Mouse (Mus musculus) erythroblast, embryonic 14.5 days (primary cell): ENCODE results near the gene Gpa33. TPM values are rescaled to one million over a fixed set of nuclear protein-coding genes. Genes with fewer than 3 reads are reported as not detected.

Source experiments
- H3K27me3 ChIP-seq: 2 replicates; pipeline ENCODE4 v1.6.1; 2012; ENCODE audit warnings: inconsistent platforms; ENCODE audit not compliant: control insufficient read depth
- H3K36me3 ChIP-seq: 2 replicates; pipeline ENCODE4 v1.6.1; 2012; ENCODE audit warnings: mild to moderate bottlenecking, inconsistent platforms; ENCODE audit not compliant: control insufficient read depth
- H3K4me1 ChIP-seq: 2 replicates; pipeline ENCODE4 v1.6.1; 2012; ENCODE audit warnings: inconsistent platforms; ENCODE audit not compliant: control insufficient read depth
- H3K4me3 ChIP-seq: replicated peaks from 2 replicates; pipeline ENCODE3; 2012; ENCODE audit warnings: moderate library complexity, mild to moderate bottlenecking, inconsistent platforms
- H3K9me3 ChIP-seq: 2 replicates; pipeline ENCODE4 v1.6.1; 2012; ENCODE audit warnings: low read length, inconsistent platforms, mixed read lengths; ENCODE audit not compliant: control insufficient read depth
- GATA1 ChIP-seq: IDR thresholded peaks from 2 replicates; pipeline ENCODE4 v1.6.1; 2012; ENCODE audit warnings: low read length, inconsistent platforms, mixed read lengths
- TAL1 ChIP-seq: IDR thresholded peaks from 3 replicates; pipeline ENCODE4 v1.6.1; 2012; ENCODE audit warnings: low read length, inconsistent platforms, mixed read lengths
- polyA plus RNA-seq: library from polyadenylated mRNA; stranded (reverse); fragments of >175 nt; gene quantifications from 2 replicates; pipeline ENCODE4 v1.2.3, GENCODE M21; 2012

Gpa33 gene
- polyA plus RNA-seq, 1 experiment: not detected

GRCm38 (mm10) chr1:166169713-166170112 lies 39.7 kb downstream of the Gpa33 start:
- Histone ChIP-seq H3K4me1 (no peaks in the 10 kb centered on the region), H3K27me3 (no peaks in the 10 kb centered on the region), H3K36me3 (no peaks in the 10 kb centered on the region), H3K4me3 (no peak overlapping the region), H3K9me3 (peaks cover 4% of the 10 kb centered on the region)
- no peak for TF ChIP-seq TAL1

- TF ChIP-seq TAL1: no peak
- no peak for TF ChIP-seq GATA1
- H3K27me3 ChIP-seq: no peaks in the 10 kb centered on the region
- H3K4me1 ChIP-seq: no peaks in the 10 kb centered on the region
- peaks cover 4% of the 10 kb centered on the region for H3K9me3 ChIP-seq
- H3K36me3 ChIP-seq: no peaks in the 10 kb centered on the region
- H3K4me3 ChIP-seq: no peak overlapping the region
These were observed 40.8 kb downstream of the Gpa33 start for GRCm38 (mm10) chr1:166170852-166171251.

DNA sequence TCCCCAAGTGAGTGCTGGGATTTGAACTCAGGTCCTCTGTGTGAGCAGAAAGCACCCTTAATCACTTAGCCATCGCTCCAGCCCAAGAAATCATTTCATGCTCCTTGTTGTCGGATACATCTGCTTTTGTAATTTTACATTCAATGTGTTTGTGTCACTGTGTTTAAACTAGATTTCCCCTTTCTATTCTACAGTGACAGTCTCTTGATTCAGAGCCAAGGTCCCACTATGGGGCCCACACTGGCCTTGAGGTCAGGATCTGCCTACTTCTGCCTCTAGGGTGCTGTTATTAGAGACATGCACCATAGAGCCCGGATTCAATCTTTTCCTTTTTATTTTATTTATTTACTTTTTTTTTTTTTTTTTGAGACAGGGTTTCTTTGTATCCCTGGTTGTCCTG lies 43.0 kb downstream of the Gpa33 start:
- Histone ChIP-seq H3K9me3 (peaks cover 4% of the 10 kb centered on the region), H3K36me3 (no peaks in the 10 kb centered on the region), H3K27me3 (no peaks in the 10 kb centered on the region), H3K4me3 (no peak overlapping the region), H3K4me1 (no peaks in the 10 kb centered on the region)
- TF ChIP-seq GATA1 (no peak), TAL1 (no peak)

- Histone ChIP-seq H3K36me3 (no peaks in the 10 kb centered on the region), H3K4me3 (no peak overlapping the region), H3K27me3 (no peaks in the 10 kb centered on the region), H3K9me3 (peaks cover 4% of the 10 kb centered on the region), H3K4me1 (no peaks in the 10 kb centered on the region)
- TF ChIP-seq GATA1 (no peak), TAL1 (no peak)
These were observed 43.6 kb downstream of the Gpa33 start for GRCm38 (mm10) chr1:166173621-166174020.

GRCm38 (mm10) chr1:166181510-166181909 lies 51.5 kb downstream of the Gpa33 start:
- Histone ChIP-seq H3K4me1 (no peaks in the 10 kb centered on the region), H3K9me3 (no peaks in the 10 kb centered on the region), H3K4me3 (no peak overlapping the region), H3K27me3 (no peaks in the 10 kb centered on the region), H3K36me3 (no peaks in the 10 kb centered on the region)
- TF ChIP-seq TAL1: no peak
- TF ChIP-seq GATA1: no peak

DNA sequence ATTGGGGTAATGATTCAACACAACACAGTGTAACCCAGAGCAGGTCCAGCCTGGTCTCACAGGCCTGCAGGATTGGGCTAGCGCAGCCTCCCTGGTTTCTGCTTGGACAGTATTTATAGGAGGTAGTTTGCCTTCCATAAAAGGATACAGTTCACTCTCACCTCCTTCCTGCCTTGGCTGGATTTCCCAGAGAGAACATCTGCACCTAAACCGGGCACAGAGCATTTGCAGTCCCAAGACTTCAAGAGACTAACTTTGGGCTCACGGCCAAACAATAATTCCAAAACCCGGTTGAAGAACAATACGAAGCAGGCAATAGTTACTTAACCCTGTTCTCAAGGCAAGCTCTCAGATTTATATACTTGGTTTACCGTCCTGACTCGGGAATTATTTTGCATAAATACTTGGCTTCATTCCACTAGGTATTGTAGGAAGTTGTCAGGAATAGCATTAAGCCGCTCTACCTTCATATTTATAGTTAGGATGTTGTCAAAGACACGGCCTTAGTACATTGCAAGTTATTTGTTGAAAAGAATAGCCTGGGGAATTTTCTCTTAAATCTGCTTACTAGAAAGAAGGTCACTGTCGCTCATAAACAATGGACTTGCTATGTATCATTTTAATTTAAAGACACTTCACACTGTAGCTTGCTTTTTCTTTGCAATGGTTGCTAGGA lies 53.1 kb downstream of the Gpa33 start:
- no peak overlapping the region for H3K4me3 ChIP-seq
- H3K9me3 ChIP-seq: peaks cover 4% of the 10 kb centered on the region; the same call in 1 of the 2 replicates
- H3K4me1 ChIP-seq: no peaks in the 10 kb centered on the region
- H3K36me3 ChIP-seq: no peaks in the 10 kb centered on the region
- H3K27me3 ChIP-seq: no peaks in the 10 kb centered on the region
- TF ChIP-seq TAL1: no peak
- no peak for TF ChIP-seq GATA1

- H3K4me1 ChIP-seq: no peaks in the 10 kb centered on the region
- no peaks in the 10 kb centered on the region for H3K36me3 ChIP-seq
- no peaks in the 10 kb centered on the region for H3K27me3 ChIP-seq
- TF ChIP-seq TAL1 (no peak), GATA1 (no peak)
- no peak overlapping the region for H3K4me3 ChIP-seq
- H3K9me3 ChIP-seq: peaks cover 8% of the 10 kb centered on the region
These were observed 54.6 kb downstream of the Gpa33 start for GRCm38 (mm10) chr1:166184391-166185229.

GRCm38 (mm10) chr1:166185357-166185756 lies 55.3 kb downstream of the Gpa33 start:
- TF ChIP-seq TAL1 (no peak), GATA1 (no peak)
- Histone ChIP-seq H3K36me3 (no peaks in the 10 kb centered on the region), H3K4me1 (no peaks in the 10 kb centered on the region), H3K27me3 (no peaks in the 10 kb centered on the region), H3K9me3 (peaks cover 8% of the 10 kb centered on the region), H3K4me3 (no peak overlapping the region)

DNA sequence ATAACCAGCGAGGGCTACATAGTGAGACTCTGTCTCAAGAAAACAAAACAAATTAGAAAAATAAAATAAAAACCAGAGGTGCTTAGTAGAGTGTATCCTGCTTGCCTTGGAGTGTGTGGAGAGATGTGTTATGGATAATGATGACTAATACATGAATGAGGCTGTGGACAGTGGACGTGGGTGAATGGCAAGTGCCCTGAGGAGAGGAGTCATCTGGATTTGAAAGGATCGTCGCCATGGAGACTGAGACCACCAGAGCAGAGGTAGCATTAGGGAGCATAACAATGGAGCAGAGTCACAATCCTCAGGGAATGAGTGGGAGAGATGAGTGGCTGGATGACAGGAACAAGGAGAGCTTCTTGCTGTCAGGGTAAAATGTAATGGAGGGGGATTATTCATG lies 59.8 kb downstream of the Gpa33 start:
- no peaks in the 10 kb centered on the region for H3K27me3 ChIP-seq
- peaks cover 8% of the 10 kb centered on the region for H3K9me3 ChIP-seq
- H3K36me3 ChIP-seq: no peaks in the 10 kb centered on the region
- no peak overlapping the region for H3K4me3 ChIP-seq
- no peak for TF ChIP-seq TAL1
- no peak for TF ChIP-seq GATA1
- no peaks in the 10 kb centered on the region for H3K4me1 ChIP-seq
